8 mouse cellular contexts compared by ENCODE assay signal in genomic region chr8:123332262-123333090, GRCm38 (mm10). TPM values are rescaled to one million over a fixed set of nuclear protein-coding genes. Genes with fewer than 3 reads are reported as not detected.
DNase-seq lines count a peak whose midpoint lies in the region; ATAC-seq and TF ChIP-seq lines count a peak whose summit lies in the region.

Gene Spire2, plus strand, starts transcription at chr8:123332713.

- no peak for TF ChIP-seq RAD21 in CH12.LX (IDR thresholded peaks at IDR 0.05; ENCODE audit: low read depth, low read length)

- TF ChIP-seq EP300 in CH12.LX (IDR thresholded peaks at IDR 0.05; ENCODE audit: low read length) = no peak

- H3K79me2 ChIP-seq in CH12.LX (replicated peaks; ENCODE audit: control insufficient read depth, extremely low read depth, insufficient read depth, poor library complexity, severe bottlenecking) = no peaks in the 10 kb centered on the region

- H3K4me3 ChIP-seq in CH12.LX (replicated peaks in 1 of 3; ENCODE audit: low read depth in 2 of 3, low read length in 2 of 3, poor library complexity in 1 of 3) = peak within 1 kb of the TSS; percentile 59 to 83 (median 61)
- peak within 1 kb of the TSS; percentile 56 for H3K4me3 ChIP-seq in brown adipose tissue, adult 24 weeks (ENCODE audit: insufficient read depth, low read depth, low read length)
- H3K4me3 ChIP-seq in heart, embryonic 15.5 days = peak within 1 kb of the TSS; percentile 59
- peak within 1 kb of the TSS; percentile 71 for H3K4me3 ChIP-seq in liver, embryonic 16.5 days (ENCODE audit: low read depth, low read length)
- peak within 1 kb of the TSS; percentile 82 for H3K4me3 ChIP-seq in neural tube, embryonic 14.5 days (ENCODE audit: low read depth, low read length)

- peak within 1 kb of the TSS; percentile 60 for H3K4me2 ChIP-seq in CH12.LX (ENCODE audit: insufficient read depth, low read depth, poor library complexity, severe bottlenecking)
- peak within 1 kb of the TSS; percentile 92 for H3K4me2 ChIP-seq in heart, embryonic 15.5 days
- peak within 1 kb of the TSS; percentile 97 for H3K4me2 ChIP-seq in liver, embryonic 16.5 days (ENCODE audit: low read depth, low read length)
- peak within 1 kb of the TSS; percentile 82 for H3K4me2 ChIP-seq in neural tube, embryonic 14.5 days (ENCODE audit: low read depth, low read length)

- peak; percentile 41; the same call in 1 of the 2 replicates for TF ChIP-seq POLR2A in CH12.LX (IDR thresholded peaks at IDR 0.05; ENCODE audit: low read depth, low read length)

- no peaks in the 10 kb centered on the region for H3K36me3 ChIP-seq in CH12.LX (replicated peaks in 1 of 2; ENCODE audit: control insufficient read depth in 1 of 2, insufficient read depth in 1 of 2, low read length in 1 of 2)
- H3K36me3 ChIP-seq in heart, embryonic 15.5 days = no peaks in the 10 kb centered on the region
- no peaks in the 10 kb centered on the region for H3K36me3 ChIP-seq in liver, embryonic 16.5 days (ENCODE audit: control insufficient read depth, insufficient read depth)
- H3K36me3 ChIP-seq in neural tube, embryonic 14.5 days (ENCODE audit: control insufficient read depth, insufficient read depth, low read length) = no peaks in the 10 kb centered on the region

- no peaks in the 10 kb centered on the region for H3K9me3 ChIP-seq in CH12.LX (replicated peaks; ENCODE audit: low read length)
- H3K9me3 ChIP-seq in heart, embryonic 15.5 days (replicated peaks) = no peaks in the 10 kb centered on the region
- H3K9me3 ChIP-seq in liver, embryonic 16.5 days (replicated peaks; ENCODE audit: control insufficient read depth, low read length) = no peaks in the 10 kb centered on the region
- H3K9me3 ChIP-seq in neural tube, embryonic 14.5 days (ENCODE audit: control insufficient read depth, low read length) = no peaks in the 10 kb centered on the region

- dilution Hi-C loops in CH12.LX (cut with MboI; ENCODE audit: extremely low pct_ligation_motif_present, extremely low pct_unique_long_range_greater_than_20kb, low sequenced_read_pairs) = no loop called here

- under 1% methylated on average over 76 of the region's 85 CpGs for WGBS in heart, embryonic 15.5 days
- 1% methylated on average over 42 of the region's 85 CpGs for WGBS in liver, embryonic 16.5 days (ENCODE audit: insufficient replicate concordance)
- WGBS in neural tube, embryonic 14.5 days = under 1% methylated on average over 61 of the region's 85 CpGs

- in situ Hi-C loops in CH12.LX (cut with MboI; ENCODE audit: low pct_ligation_motif_present, low pct_unique_long_range_greater_than_20kb, low sequenced_read_pairs) = no loop called here

- H3K27me3 ChIP-seq in CH12.LX (replicated peaks) = peaks cover 44% of the 10 kb centered on the region
- peaks cover 24% of the 10 kb centered on the region for H3K27me3 ChIP-seq in heart, embryonic 15.5 days
- peaks cover 6% of the 10 kb centered on the region for H3K27me3 ChIP-seq in liver, embryonic 16.5 days (ENCODE audit: control insufficient read depth, insufficient read depth, low read depth, low read length)
- H3K27me3 ChIP-seq in neural tube, embryonic 14.5 days (ENCODE audit: control insufficient read depth, insufficient read depth, low read length) = no peaks in the 10 kb centered on the region

- DNase-seq in CH12.LX (ENCODE audit: extremely low read depth) = peak; percentile 89
- peak; percentile 80 to 88 for DNase-seq in kidney, postnatal 25 days
- peak; percentile 90 for DNase-seq in testis, postnatal 10 days (ENCODE audit: low spot score)

- TF ChIP-seq CTCF in CH12.LX (conservative IDR thresholded peaks at IDR 0.05 in 1 of 2, IDR thresholded peaks at IDR 0.05 in 1 of 2; ENCODE audit: low read depth in 2 of 2, low read length in 2 of 2) = no peak

- peak within 1 kb of the TSS; percentile 6; the same call in 1 of the 2 replicates for H3K9ac ChIP-seq in CH12.LX (ENCODE audit: insufficient read depth, low read depth)
- no peak within 1 kb of the TSS for H3K9ac ChIP-seq in heart, embryonic 15.5 days
- H3K9ac ChIP-seq in liver, embryonic 16.5 days (ENCODE audit: low read depth, low read length) = peak within 1 kb of the TSS; percentile 63
- H3K9ac ChIP-seq in neural tube, embryonic 14.5 days (replicated peaks; ENCODE audit: low read depth, low read length) = peak within 1 kb of the TSS; percentile 89

- peak within 1 kb of the TSS; percentile 35; the same call in 1 of the 2 replicates for H3K27ac ChIP-seq in CH12.LX (ENCODE audit: insufficient read depth, low read depth)
- no peak within 1 kb of the TSS for H3K27ac ChIP-seq in brown adipose tissue, adult 24 weeks (replicated peaks; ENCODE audit: low read depth, low read length)
- no peak within 1 kb of the TSS for H3K27ac ChIP-seq in heart, embryonic 15.5 days
- peak within 1 kb of the TSS; percentile 66 for H3K27ac ChIP-seq in liver, embryonic 16.5 days (ENCODE audit: low read length)
- peak within 1 kb of the TSS; percentile 95 for H3K27ac ChIP-seq in neural tube, embryonic 14.5 days (ENCODE audit: low read depth, low read length)

- H3K4me1 ChIP-seq in CH12.LX (ENCODE audit: control insufficient read depth in 1 of 2, insufficient read depth in 2 of 2) = peaks cover 8 to 33% of the 10 kb centered on the region in 2 experiments
- H3K4me1 ChIP-seq in brown adipose tissue, adult 24 weeks (ENCODE audit: control insufficient read depth, insufficient read depth, insufficient read length, low read length) = no peaks in the 10 kb centered on the region
- H3K4me1 ChIP-seq in heart, embryonic 15.5 days (replicated peaks) = peaks cover 19% of the 10 kb centered on the region
- H3K4me1 ChIP-seq in liver, embryonic 16.5 days (ENCODE audit: control insufficient read depth, low read depth, low read length) = peaks cover 29% of the 10 kb centered on the region
- H3K4me1 ChIP-seq in neural tube, embryonic 14.5 days (ENCODE audit: control insufficient read depth, insufficient read depth, low read length) = peaks cover 16% of the 10 kb centered on the region

- peak; percentile 70 for ATAC-seq in erythroid progenitor cell, adult 5-6 weeks (replicated peaks; ENCODE audit: low FRiP score, poor library complexity, severe bottlenecking)
- ATAC-seq in heart, embryonic 15.5 days (replicated peaks; ENCODE audit: insufficient number of reproducible peaks, insufficient read depth, low FRiP score, low read depth) = peak; percentile 76
- ATAC-seq in liver, embryonic 16.5 days (ENCODE audit: low read depth) = peak; percentile 85
- peak; percentile 88 for ATAC-seq in neural tube, embryonic 14.5 days (ENCODE audit: low read depth)

TF ChIP-seq in CH12.LX, 34 proteins besides CTCF, POLR2A, EP300 and RAD21:
- TF ChIP-seq NRF1 (IDR thresholded peaks at IDR 0.05; ENCODE audit: low read depth, low read length) (peak; percentile 55; the same call in 1 of the 2 replicates), MEF2A (IDR thresholded peaks at IDR 0.05; ENCODE audit: borderline replicate concordance, low read depth, low read length) (no peak), ZMIZ1 (IDR thresholded peaks at IDR 0.05; ENCODE audit: low read depth, low read length) (no peak), UBTF (IDR thresholded peaks at IDR 0.05; ENCODE audit: low read depth, low read length) (peak; percentile 69; the same call in 1 of the 2 replicates), SMC3 (IDR thresholded peaks at IDR 0.05; ENCODE audit: low read depth, low read length) (no peak), MXI1 (IDR thresholded peaks at IDR 0.05; ENCODE audit: low read depth, low read length) (peak; percentile 78; the same call in 1 of the 2 replicates), ELF1 (IDR thresholded peaks at IDR 0.05; ENCODE audit: low read depth, low read length) (peak; percentile 25; the same call in 1 of the 2 replicates), RCOR1 (conservative IDR thresholded peaks at IDR 0.05; ENCODE audit: low read depth, low read length) (no peak), IRF4 (IDR thresholded peaks at IDR 0.05; ENCODE audit: low read depth, low read length) (no peak), TCF12 (IDR thresholded peaks at IDR 0.05; ENCODE audit: low read depth, low read length) (0 out of 2 replicates have a peak, but pooled peaks have one; percentile 4), JUN (IDR thresholded peaks at IDR 0.05; ENCODE audit: insufficient read depth, low read depth, low read length) (no peak), CHD1 (IDR thresholded peaks at IDR 0.05; ENCODE audit: low read depth, low read length) (no peak), HCFC1 (IDR thresholded peaks at IDR 0.05; ENCODE audit: low read depth, low read length) (peak; percentile 14; the same call in 1 of the 2 replicates), TBP (conservative IDR thresholded peaks at IDR 0.05; ENCODE audit: low read depth, low read length) (0 out of 2 replicates have a peak, but pooled peaks have one; percentile 46), BHLHE40 (IDR thresholded peaks at IDR 0.05; ENCODE audit: low read depth, low read length) (no peak), MAZ (IDR thresholded peaks at IDR 0.05; ENCODE audit: low read depth, low read length) (peak; percentile 97), SIN3A (IDR thresholded peaks at IDR 0.05; ENCODE audit: low read length) (peak; percentile 86; the same call in 1 of the 2 replicates), PAX5 (IDR thresholded peaks at IDR 0.05; ENCODE audit: low read length) (no peak), ZNF384 (IDR thresholded peaks at IDR 0.05; ENCODE audit: low read depth, low read length) (no peak), POLR2AphosphoS2 (IDR thresholded peaks at IDR 0.05; ENCODE audit: low read depth, low read length) (no peak)

RNA-seq across cellular contexts. Expression of gene Spire2, which starts in this region (rescaled TPM):
- total RNA-seq in CH12.LX (2012; rRNA removed) (2.3 and 2.9 TPM in 2 replicates), CH12.LX (2014; rRNA removed) (0.96 and 1.1 TPM in 2 replicates)
- polyA plus RNA-seq in CH12.LX (2012; ENCODE audit: insufficient read length, low read depth) = 2.3 and 2.6 TPM in 2 replicates
- polyA plus RNA-seq in brown adipose tissue, adult 24 weeks (2012; ENCODE audit: insufficient read depth, insufficient read length, missing spikeins) = not detected in 2 replicates
- not detected in 2 replicates for total RNA-seq in erythroid progenitor cell, adult 5-6 weeks (2015; ENCODE audit: low replicate concordance)
- total RNA-seq in erythroid progenitor cell, adult 5-6 weeks (2017; ENCODE audit: low replicate concordance) = not detected in 2 replicates
- 0.33 and 1.4 TPM in 2 replicates for polyA plus RNA-seq in heart, embryonic 15.5 days (2015; fragmentation: Nextera tagmentation; extraction: Ambion mirVana)
- polyA plus RNA-seq in liver, embryonic 16.5 days (2015; fragmentation: Nextera tagmentation; extraction: Ambion mirVana) = 2.3 and 2.4 TPM in 2 replicates
- polyA plus RNA-seq in neural tube, embryonic 14.5 days (2014; fragmentation: Nextera tagmentation; extraction: Ambion mirVana) = 34.9 and 36.9 TPM in 2 replicates

Comparison
In these comparisons a context has a peak if more than half of its experiments do, and no peak if none do; other contexts are left out.
1. RNA of gene Spire2 (polyA plus RNA-seq): 34.9 to 36.9 TPM in neural tube, embryonic 14.5 days; 2.3 to 2.6 TPM in CH12.LX, 2.3 to 2.4 TPM in liver, embryonic 16.5 days, 0.33 to 1.4 TPM in heart, embryonic 15.5 days and not detected in brown adipose tissue, adult 24 weeks; every median in the first group is over 10 times any median in the second.
2. Peak in ATAC-seq in erythroid progenitor cell, adult 5-6 weeks; RNA of the gene not detected or under 1 TPM.
3. H3K27ac ChIP-seq: peak in CH12.LX (single experiment), liver, embryonic 16.5 days (single experiment) and neural tube, embryonic 14.5 days (single experiment); none in brown adipose tissue, adult 24 weeks (single experiment) and heart, embryonic 15.5 days (single experiment).
4. Peak in every context shown above with its lines, with median percentiles within 50 percentile points of each other: DNase-seq, H3K4me2 ChIP-seq, H3K4me3 ChIP-seq and ATAC-seq.